ENCODE assay signal across 9 mouse cellular contexts in genomic region chr12:98269791-98270745, GRCm38 (mm10). TPM values are rescaled to one million over a fixed set of nuclear protein-coding genes. Genes with fewer than 3 reads are reported as not detected.
DNase-seq lines count a peak whose midpoint lies in the region; ATAC-seq and TF ChIP-seq lines count a peak whose summit lies in the region.
"Had no signal": no experiment of that assay in that cellular context is flagged by ENCODE, and none has a peak within 500 bp of the region (broad histone marks: within the 10 kb centered on the region; RNA-seq: fewer than 3 reads in every experiment).

No protein-coding gene starts in this region.

- TF ChIP-seq CTCF in lung, postnatal 0 days (IDR thresholded peaks at IDR 0.05), result no peak
- no peak for TF ChIP-seq CTCF in forebrain, postnatal 0 days (IDR thresholded peaks at IDR 0.05; ENCODE audit: low read depth)

- no peaks in the 10 kb centered on the region for H3K4me1 ChIP-seq in lung, postnatal 0 days (ENCODE audit: insufficient read depth, low read depth, low read length)
- no peaks in the 10 kb centered on the region for H3K4me1 ChIP-seq in liver, embryonic 15.5 days (replicated peaks)
- no peaks in the 10 kb centered on the region for H3K4me1 ChIP-seq in forebrain, postnatal 0 days (ENCODE audit: insufficient read depth)
- H3K4me1 ChIP-seq: embryonic facial prominence, embryonic 15.5 days had no signal

- H3K9me3 ChIP-seq in lung, postnatal 0 days (ENCODE audit: low read length), result no peaks in the 10 kb centered on the region
- H3K9me3 ChIP-seq in liver, embryonic 15.5 days (replicated peaks), result no peaks in the 10 kb centered on the region
- no peaks in the 10 kb centered on the region for H3K9me3 ChIP-seq in forebrain, postnatal 0 days (ENCODE audit: low read length)
- H3K9me3 ChIP-seq: embryonic facial prominence, embryonic 15.5 days had no signal

- H3K27me3 ChIP-seq in lung, postnatal 0 days (replicated peaks; ENCODE audit: insufficient read depth, low read length), result no peaks in the 10 kb centered on the region
- H3K27me3 ChIP-seq in liver, embryonic 15.5 days, result no peaks in the 10 kb centered on the region; the same call in 1 of the 2 replicates
- no peaks in the 10 kb centered on the region for H3K27me3 ChIP-seq in forebrain, postnatal 0 days (ENCODE audit: insufficient read depth, low read length)
- H3K27me3 ChIP-seq: embryonic facial prominence, embryonic 15.5 days had no signal

- peak overlapping the region; percentile 49 for H3K4me2 ChIP-seq in lung, postnatal 0 days (replicated peaks; ENCODE audit: low read depth, low read length)
- H3K4me2 ChIP-seq in liver, embryonic 15.5 days, result peak overlapping the region; percentile 44
- H3K4me2 ChIP-seq in forebrain, postnatal 0 days (ENCODE audit: low read depth), result no peak overlapping the region
- H3K4me2 ChIP-seq: embryonic facial prominence, embryonic 15.5 days had no signal

- no peak overlapping the region for H3K9ac ChIP-seq in lung, postnatal 0 days (replicated peaks; ENCODE audit: low read depth)
- no peak overlapping the region for H3K9ac ChIP-seq in liver, embryonic 15.5 days
- H3K9ac ChIP-seq in forebrain, postnatal 0 days, result no peak overlapping the region
- H3K9ac ChIP-seq: embryonic facial prominence, embryonic 15.5 days had no signal

- WGBS in lung, postnatal 0 days, result 20% methylated on average over 17 of the region's 17 CpGs
- WGBS in liver, embryonic 15.5 days (ENCODE audit: insufficient replicate concordance), result 11% methylated on average over 17 of the region's 17 CpGs
- 85% methylated on average over 17 of the region's 17 CpGs for WGBS in forebrain, postnatal 0 days

- H3K36me3 ChIP-seq in lung, postnatal 0 days (ENCODE audit: insufficient read depth, low read length), result no peaks in the 10 kb centered on the region
- H3K36me3 ChIP-seq in liver, embryonic 15.5 days (replicated peaks), result no peaks in the 10 kb centered on the region
- no peaks in the 10 kb centered on the region for H3K36me3 ChIP-seq in forebrain, postnatal 0 days (ENCODE audit: insufficient read depth)
- H3K36me3 ChIP-seq: embryonic facial prominence, embryonic 15.5 days had no signal

- DNase-seq in lung, postnatal 0 days (ENCODE audit: low spot score), result no peak
- DNase-seq in lung, postnatal 14 days, result no peak
- DNase-seq in thymus, postnatal 10 days (ENCODE audit: low spot score in 2 of 2), result peak; percentile 51 to 56
- no peak for DNase-seq in ovary, postnatal 10 days (ENCODE audit: low spot score)
- DNase-seq in forebrain, postnatal 0 days, result no peak

- H3K27ac ChIP-seq in lung, postnatal 0 days (ENCODE audit: low read length), result no peak overlapping the region
- 0 out of 2 replicates have a peak overlapping the region, but pooled peaks have one; percentile 6 for H3K27ac ChIP-seq in liver, embryonic 15.5 days (replicated peaks)
- no peak overlapping the region for H3K27ac ChIP-seq in forebrain, postnatal 0 days (ENCODE audit: low read depth, low read length)
- H3K27ac ChIP-seq: embryonic facial prominence, embryonic 15.5 days had no signal

- ATAC-seq in lung, postnatal 0 days, result no peak
- peak; percentile 67 for ATAC-seq in common myeloid progenitor, adult 5-6 weeks (replicated peaks; ENCODE audit: low read depth, poor library complexity, severe bottlenecking)
- no peak for ATAC-seq in liver, embryonic 15.5 days (ENCODE audit: insufficient read depth)
- ATAC-seq in forebrain, postnatal 0 days, result no peak
- ATAC-seq: intestine, postnatal 0 days had no signal

- no peak for TF ChIP-seq EP300 in lung, postnatal 0 days (IDR thresholded peaks at IDR 0.05)

- H3K4me3 ChIP-seq in lung, postnatal 0 days (ENCODE audit: low read depth, low read length), result peak overlapping the region; percentile 6
- peak overlapping the region; percentile 27 for H3K4me3 ChIP-seq in liver, embryonic 15.5 days (replicated peaks)
- H3K4me3 ChIP-seq in forebrain, postnatal 0 days (ENCODE audit: low read depth, low read length), result no peak overlapping the region
- H3K4me3 ChIP-seq: embryonic facial prominence, embryonic 15.5 days had no signal

RNA-seq across cellular contexts. Expression of gene Gpr65, which starts 1.6 kb away (rescaled TPM):
- polyA plus RNA-seq in lung, postnatal 0 days (2015; fragmentation: Nextera tagmentation; extraction: Ambion mirVana), result 1.1 and 2.3 TPM in 2 replicates
- 19.0 and 19.4 TPM in 2 replicates for total RNA-seq in common myeloid progenitor, adult 5-6 weeks (2017)
- 2.7 and 3.3 TPM in 2 replicates for polyA plus RNA-seq in liver, embryonic 15.5 days (2015; fragmentation: Nextera tagmentation; extraction: Ambion mirVana)
- total RNA-seq in forebrain, postnatal 0 days (2014; rRNA removed), result 0.31 and 1.1 TPM in 2 replicates
- 0.19 and 0.30 TPM in 2 replicates for polyA plus RNA-seq in forebrain, postnatal 0 days (2015; fragmentation: Nextera tagmentation; extraction: Ambion mirVana)

RNA-seq across cellular contexts. Expression of gene Galc, which starts 10.8 kb away (rescaled TPM):
- polyA plus RNA-seq in lung, postnatal 0 days (2015; fragmentation: Nextera tagmentation; extraction: Ambion mirVana), result 10.7 and 13.8 TPM in 2 replicates
- total RNA-seq in common myeloid progenitor, adult 5-6 weeks (2017), result 5.1 and 6.3 TPM in 2 replicates
- 2.2 and 2.6 TPM in 2 replicates for polyA plus RNA-seq in liver, embryonic 15.5 days (2015; fragmentation: Nextera tagmentation; extraction: Ambion mirVana)
- total RNA-seq in forebrain, postnatal 0 days (2014; rRNA removed), result 10.5 and 15.3 TPM in 2 replicates
- 6.4 and 10.2 TPM in 2 replicates for polyA plus RNA-seq in forebrain, postnatal 0 days (2015; fragmentation: Nextera tagmentation; extraction: Ambion mirVana)

Comparison
In these comparisons a context has a peak if more than half of its experiments do, and no peak if none do; other contexts are left out.
1. DNase-seq: peak in thymus, postnatal 10 days (2 of 2); none in lung, postnatal 0 days (single experiment), lung, postnatal 14 days (single experiment), ovary, postnatal 10 days (single experiment) and forebrain, postnatal 0 days (single experiment).